Mouse (Mus musculus) G1E-ER4 (cell line): ENCODE measurements around the gene Hoxa1. TPM values are rescaled to one million over a fixed set of nuclear protein-coding genes. Genes with fewer than 3 reads are reported as not detected.

Experiments
- GATA1 ChIP-seq: IDR thresholded peaks from one replicate; pipeline ENCODE4 v1.8.0; 2012; ENCODE audit warnings: low read length, inconsistent platforms
- polyA plus RNA-seq: library from polyadenylated mRNA; stranded (reverse); fragments of >175 nt; gene quantifications from 2 replicates; pipeline ENCODE4 v1.2.3, GENCODE M21; 2012

The Hoxa1 gene
- polyA plus RNA-seq, 1 experiment, result not detected

GRCm38 (mm10) chr6:52159979-52160378 lies 1.9 kb upstream of the Hoxa1 start:
- TF ChIP-seq GATA1, result no peak

GRCm38 (mm10) chr6:52159164-52159761 lies 1.1 kb upstream of the Hoxa1 start:
- TF ChIP-seq GATA1, result no peak

GRCm38 (mm10) chr6:52157466-52158275 lies 446 bp downstream of the Hoxa1 start:
- TF ChIP-seq GATA1, result no peak

- TF ChIP-seq GATA1, result no peak
These were observed 1.4 kb downstream of the Hoxa1 start for GRCm38 (mm10) chr6:52156551-52157200.

GRCm38 (mm10) chr6:52155471-52155870 lies 2.6 kb downstream of the Hoxa1 start:
- no peak for TF ChIP-seq GATA1

GRCm38 (mm10) chr6:52154044-52154443 lies 4.1 kb downstream of the Hoxa1 start:
- TF ChIP-seq GATA1, result no peak

- TF ChIP-seq GATA1, result no peak
These were observed 4.8 kb downstream of the Hoxa1 start for GRCm38 (mm10) chr6:52153270-52153669.

- TF ChIP-seq GATA1, result no peak
These were observed 5.6 kb downstream of the Hoxa1 start for GRCm38 (mm10) chr6:52152226-52153193.

- no peak for TF ChIP-seq GATA1
These were observed 6.5 kb downstream of the Hoxa1 start for GRCm38 (mm10) chr6:52151571-52151970.

GRCm38 (mm10) chr6:52150401-52150966 lies 7.6 kb downstream of the Hoxa1 start:
- no peak for TF ChIP-seq GATA1

GRCm38 (mm10) chr6:52139115-52139514 lies 19.0 kb downstream of the Hoxa1 start:
- TF ChIP-seq GATA1, result no peak

- TF ChIP-seq GATA1, result no peak
These were observed 19.5 kb downstream of the Hoxa1 start for GRCm38 (mm10) chr6:52138576-52138975.

- no peak for TF ChIP-seq GATA1
These were observed 20.1 kb downstream of the Hoxa1 start for GRCm38 (mm10) chr6:52137841-52138535.

- TF ChIP-seq GATA1, result no peak
These were observed 34.4 kb downstream of the Hoxa1 start for GRCm38 (mm10) chr6:52123673-52124072.
